Mouse (Mus musculus): ENCODE measurements around the gene Rbms2. TPM values are rescaled to one million over a fixed set of nuclear protein-coding genes. Genes with fewer than 3 reads are reported as not detected.

Rbms2 gene
- polyA plus RNA-seq, 1 experiment from 2014 or later, result 37.7 TPM

- ATAC-seq (replicated peaks; ENCODE audit: extremely low read depth, insufficient read depth, low FRiP score), result peak; percentile 97
- peak within 1 kb of the TSS; percentile 99 for H3K27ac ChIP-seq (ENCODE audit: low read length)
- H3K27me3 ChIP-seq (ENCODE audit: control insufficient read depth, insufficient read depth, low read length), result no peaks in the 10 kb centered on the region
- H3K4me2 ChIP-seq (ENCODE audit: low read depth, low read length), result peak within 1 kb of the TSS; percentile 70
- peak within 1 kb of the TSS; percentile 99 for H3K9ac ChIP-seq (ENCODE audit: low read length)
- H3K36me3 ChIP-seq (ENCODE audit: control insufficient read depth, insufficient read depth), result peaks cover 31% of the 10 kb centered on the region
- no peaks in the 10 kb centered on the region for H3K9me3 ChIP-seq (replicated peaks; ENCODE audit: control insufficient read depth, low read length)
- H3K4me3 ChIP-seq (ENCODE audit: low read length), result peak within 1 kb of the TSS; percentile 82
- 0% methylated on average over 34 of the region's 34 CpGs for WGBS
- peaks cover 21% of the 10 kb centered on the region for H3K4me1 ChIP-seq (ENCODE audit: control insufficient read depth, insufficient read depth, low read length)
These were observed 97.1 kb downstream of the Rbms2 start, which contains the start of gene Atp5b for GRCm38 (mm10) chr10:128082880-128083421. Gene Atp5b (plus strand): TSS chr10:128083273.

DNA sequence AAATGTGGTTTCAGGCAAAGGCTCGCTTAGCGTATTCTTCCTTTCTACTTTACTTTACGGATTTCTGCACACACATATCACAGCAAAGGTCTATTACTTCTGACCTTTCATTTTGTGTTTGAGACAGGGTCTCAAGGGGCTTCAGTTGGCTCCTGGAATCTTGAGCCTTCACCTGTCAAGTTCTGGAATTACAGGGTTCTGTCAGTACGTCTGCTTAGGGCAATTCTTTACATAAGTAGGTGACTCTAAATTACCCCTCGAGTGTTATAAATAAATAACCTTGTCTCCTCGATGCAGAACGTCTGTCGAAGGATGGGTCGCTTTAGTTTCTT lies 97.7 kb downstream of the Rbms2 start:
- Histone ChIP-seq H3K27me3 (ENCODE audit: control insufficient read depth, insufficient read depth, low read length) (no peaks in the 10 kb centered on the region), H3K27ac (ENCODE audit: low read length) (peak overlapping the region; percentile 99)
- no peak for ATAC-seq (replicated peaks; ENCODE audit: extremely low read depth, insufficient read depth, low FRiP score)

GRCm38 (mm10) chr10:128081807-128082476 lies 98.2 kb downstream of the Rbms2 start:
- H3K4me3 ChIP-seq (ENCODE audit: low read length), result peak overlapping the region; percentile 82
- no peaks in the 10 kb centered on the region for H3K9me3 ChIP-seq (replicated peaks; ENCODE audit: control insufficient read depth, low read length)
- H3K27me3 ChIP-seq (ENCODE audit: control insufficient read depth, insufficient read depth, low read length), result no peaks in the 10 kb centered on the region
- H3K4me2 ChIP-seq (ENCODE audit: low read depth, low read length), result peak overlapping the region; percentile 69
- peak overlapping the region; percentile 93 for H3K9ac ChIP-seq (ENCODE audit: low read length)
- H3K27ac ChIP-seq (ENCODE audit: low read length), result peak overlapping the region; percentile 99
- peaks cover 27% of the 10 kb centered on the region for H3K36me3 ChIP-seq (ENCODE audit: control insufficient read depth, insufficient read depth)
- 41% methylated on average over 6 of the region's 6 CpGs for WGBS
- no peak for ATAC-seq (replicated peaks; ENCODE audit: extremely low read depth, insufficient read depth, low FRiP score)
- H3K4me1 ChIP-seq (ENCODE audit: control insufficient read depth, insufficient read depth, low read length), result peaks cover 19% of the 10 kb centered on the region

More for the DNA sequence above, 97.7 kb downstream of the Rbms2 start:
- Histone ChIP-seq H3K4me1 (ENCODE audit: control insufficient read depth, insufficient read depth, low read length) (peaks cover 19% of the 10 kb centered on the region), H3K4me3 (ENCODE audit: low read length) (peak overlapping the region; percentile 82), H3K36me3 (ENCODE audit: control insufficient read depth, insufficient read depth) (peaks cover 28% of the 10 kb centered on the region), H3K9ac (ENCODE audit: low read length) (peak overlapping the region; percentile 93), H3K9me3 (replicated peaks; ENCODE audit: control insufficient read depth, low read length) (no peaks in the 10 kb centered on the region), H3K4me2 (ENCODE audit: low read depth, low read length) (peak overlapping the region; percentile 69)
- WGBS, result 5% methylated on average over 9 of the region's 9 CpGs

MicroRNA genes within 50 kb of the gene (microRNA counts, 519-probe panel; counts per million panel counts)
- microRNA mmu-miR-677, result not detected

Small RNA genes within 50 kb of the gene (microRNA-seq; reads per million reads assigned to microRNA genes)
- gene Mir677, result 15.1 reads per million, percentile 31 among the genes with 10 or more reads in this experiment

Other genes starting within 250 kb of the Rbms2 start
- gene Hsd17b6, start 172.7 kb downstream of the Rbms2 start, polyA plus RNA-seq (2015; fragmentation: Nextera tagmentation; extraction: Ambion mirVana), result not detected in 2 replicates
- gene Prim1, start 165.1 kb downstream of the Rbms2 start, polyA plus RNA-seq (2015; fragmentation: Nextera tagmentation; extraction: Ambion mirVana), result 45.8 and 50.8 TPM in 2 replicates
- gene Naca, start 144.7 kb downstream of the Rbms2 start, polyA plus RNA-seq (2015; fragmentation: Nextera tagmentation; extraction: Ambion mirVana), result 419 and 441 TPM in 2 replicates
- gene Ptges3, start 121.3 kb downstream of the Rbms2 start, polyA plus RNA-seq (2015; fragmentation: Nextera tagmentation; extraction: Ambion mirVana), result 263 and 278 TPM in 2 replicates
- 6,748 and 7,106 TPM in 2 replicates for gene Atp5b, start 97.0 kb downstream of the Rbms2 start, polyA plus RNA-seq (2015; fragmentation: Nextera tagmentation; extraction: Ambion mirVana)
- gene Baz2a, start 88.7 kb downstream of the Rbms2 start, polyA plus RNA-seq (2015; fragmentation: Nextera tagmentation; extraction: Ambion mirVana), result 6.6 and 8.5 TPM in 2 replicates
- 0.88 and 1.0 TPM in 2 replicates for gene Gls2, start 14.2 kb upstream of the Rbms2 start, polyA plus RNA-seq (2015; fragmentation: Nextera tagmentation; extraction: Ambion mirVana)
- 45.1 and 46.1 TPM in 2 replicates for gene Spryd4, start 31.5 kb upstream of the Rbms2 start, polyA plus RNA-seq (2015; fragmentation: Nextera tagmentation; extraction: Ambion mirVana)
- not detected in 2 replicates for gene Mip, start 45.5 kb upstream of the Rbms2 start, polyA plus RNA-seq (2015; fragmentation: Nextera tagmentation; extraction: Ambion mirVana)
- gene Timeless, start 51.8 kb upstream of the Rbms2 start, polyA plus RNA-seq (2015; fragmentation: Nextera tagmentation; extraction: Ambion mirVana), result 29.6 and 30.4 TPM in 2 replicates
- 0.17 TPM in 1 of 2 replicates, not detected in the other for gene Apon, start 73.8 kb upstream of the Rbms2 start, polyA plus RNA-seq (2015; fragmentation: Nextera tagmentation; extraction: Ambion mirVana)
- 0.15 and 0.26 TPM in 2 replicates for gene Apof, start 88.4 kb upstream of the Rbms2 start, polyA plus RNA-seq (2015; fragmentation: Nextera tagmentation; extraction: Ambion mirVana)
- 11.3 and 11.8 TPM in 2 replicates for gene Stat2, start 90.3 kb upstream of the Rbms2 start, polyA plus RNA-seq (2015; fragmentation: Nextera tagmentation; extraction: Ambion mirVana)
- 4.3 and 6.0 TPM in 2 replicates for gene Il23a, start 118.5 kb upstream of the Rbms2 start, polyA plus RNA-seq (2015; fragmentation: Nextera tagmentation; extraction: Ambion mirVana)
- 26.1 and 28.1 TPM in 2 replicates for gene Pan2, start 123.0 kb upstream of the Rbms2 start, polyA plus RNA-seq (2015; fragmentation: Nextera tagmentation; extraction: Ambion mirVana)
- gene Cnpy2, start 142.2 kb upstream of the Rbms2 start, polyA plus RNA-seq (2015; fragmentation: Nextera tagmentation; extraction: Ambion mirVana), result 184 and 195 TPM in 2 replicates
- 567 and 572 TPM in 2 replicates for gene Cs, start 157.4 kb upstream of the Rbms2 start, polyA plus RNA-seq (2015; fragmentation: Nextera tagmentation; extraction: Ambion mirVana)
- 13.4 and 19.4 TPM in 2 replicates for gene Coq10a, start 188.7 kb upstream of the Rbms2 start, polyA plus RNA-seq (2015; fragmentation: Nextera tagmentation; extraction: Ambion mirVana)
- gene Ankrd52, start 196.8 kb upstream of the Rbms2 start, polyA plus RNA-seq (2015; fragmentation: Nextera tagmentation; extraction: Ambion mirVana), result 8.1 and 8.5 TPM in 2 replicates
- 0.41 TPM in 1 of 2 replicates, not detected in the other for gene Slc39a5, start 220.9 kb upstream of the Rbms2 start, polyA plus RNA-seq (2015; fragmentation: Nextera tagmentation; extraction: Ambion mirVana)
- 55.9 and 60.4 TPM in 2 replicates for gene Nabp2, start 231.2 kb upstream of the Rbms2 start, polyA plus RNA-seq (2015; fragmentation: Nextera tagmentation; extraction: Ambion mirVana)
- 29.9 and 31.7 TPM in 2 replicates for gene Rnf41, start 231.4 kb upstream of the Rbms2 start, polyA plus RNA-seq (2015; fragmentation: Nextera tagmentation; extraction: Ambion mirVana)